Mouse (Mus musculus): ENCODE data around the gene Rbm20. TPM values are rescaled to one million over a fixed set of nuclear protein-coding genes. Genes with fewer than 3 reads are reported as not detected.
A peak's percentile ranks its signal among the peaks of the same experiment; 100 is the strongest.

The Rbm20 gene
- polyA plus RNA-seq, 1 experiment from 2014 or later: 3.6 TPM

- no peaks in the 10 kb centered on the region for H3K9me3 ChIP-seq (ENCODE audit: control insufficient read depth, low read length)
- H3K27ac ChIP-seq (ENCODE audit: low read depth, low read length): no peak overlapping the region
- no peaks in the 10 kb centered on the region for H3K36me3 ChIP-seq (ENCODE audit: control insufficient read depth, insufficient read depth, low read length)
- H3K4me2 ChIP-seq (replicated peaks; ENCODE audit: low read depth, low read length): no peak overlapping the region
- H3K4me1 ChIP-seq (ENCODE audit: control insufficient read depth, insufficient read depth, low read length): no peaks in the 10 kb centered on the region
- no peak for ATAC-seq (ENCODE audit: low FRiP score, low TSS enrichment)
- 84% methylated on average over 4 of the region's 4 CpGs for WGBS
- no peaks in the 10 kb centered on the region for H3K27me3 ChIP-seq (ENCODE audit: control insufficient read depth, insufficient read depth, low read length)
- no peak overlapping the region for H3K4me3 ChIP-seq (ENCODE audit: low read length)
- no peak overlapping the region for H3K9ac ChIP-seq (ENCODE audit: low read depth, low read length)
Measured at GRCm38 (mm10) chr19:53869427-53870385, 192.6 kb downstream of the Rbm20 start.

- no peak overlapping the region for H3K4me2 ChIP-seq (replicated peaks; ENCODE audit: low read depth, low read length)
- ATAC-seq (ENCODE audit: low FRiP score, low TSS enrichment): no peak
- no peak overlapping the region for H3K4me3 ChIP-seq (ENCODE audit: low read length)
- no peaks in the 10 kb centered on the region for H3K9me3 ChIP-seq (ENCODE audit: control insufficient read depth, low read length)
- H3K27ac ChIP-seq (ENCODE audit: low read depth, low read length): no peak overlapping the region
- H3K36me3 ChIP-seq (ENCODE audit: control insufficient read depth, insufficient read depth, low read length): no peaks in the 10 kb centered on the region
- no peak overlapping the region for H3K9ac ChIP-seq (ENCODE audit: low read depth, low read length)
- H3K4me1 ChIP-seq (ENCODE audit: control insufficient read depth, insufficient read depth, low read length): no peaks in the 10 kb centered on the region
- WGBS: 57% methylated on average over 2 of the region's 2 CpGs
- no peaks in the 10 kb centered on the region for H3K27me3 ChIP-seq (ENCODE audit: control insufficient read depth, insufficient read depth, low read length)
Measured at GRCm38 (mm10) chr19:53870568-53870967, 193.5 kb downstream of the Rbm20 start.

- H3K27me3 ChIP-seq (ENCODE audit: control insufficient read depth, insufficient read depth, low read length): no peaks in the 10 kb centered on the region
- no peaks in the 10 kb centered on the region for H3K9me3 ChIP-seq (ENCODE audit: control insufficient read depth, low read length)
- H3K4me3 ChIP-seq (ENCODE audit: low read length): no peak overlapping the region
- WGBS: 60% methylated on average over 6 of the region's 6 CpGs
- H3K4me1 ChIP-seq (ENCODE audit: control insufficient read depth, insufficient read depth, low read length): no peaks in the 10 kb centered on the region
- ATAC-seq (ENCODE audit: low FRiP score, low TSS enrichment): no peak
- no peak overlapping the region for H3K27ac ChIP-seq (ENCODE audit: low read depth, low read length)
- H3K36me3 ChIP-seq (ENCODE audit: control insufficient read depth, insufficient read depth, low read length): no peaks in the 10 kb centered on the region
- no peak overlapping the region for H3K4me2 ChIP-seq (replicated peaks; ENCODE audit: low read depth, low read length)
- H3K9ac ChIP-seq (ENCODE audit: low read depth, low read length): no peak overlapping the region
Measured at GRCm38 (mm10) chr19:53871502-53871901, 194.4 kb downstream of the Rbm20 start.

DNA sequence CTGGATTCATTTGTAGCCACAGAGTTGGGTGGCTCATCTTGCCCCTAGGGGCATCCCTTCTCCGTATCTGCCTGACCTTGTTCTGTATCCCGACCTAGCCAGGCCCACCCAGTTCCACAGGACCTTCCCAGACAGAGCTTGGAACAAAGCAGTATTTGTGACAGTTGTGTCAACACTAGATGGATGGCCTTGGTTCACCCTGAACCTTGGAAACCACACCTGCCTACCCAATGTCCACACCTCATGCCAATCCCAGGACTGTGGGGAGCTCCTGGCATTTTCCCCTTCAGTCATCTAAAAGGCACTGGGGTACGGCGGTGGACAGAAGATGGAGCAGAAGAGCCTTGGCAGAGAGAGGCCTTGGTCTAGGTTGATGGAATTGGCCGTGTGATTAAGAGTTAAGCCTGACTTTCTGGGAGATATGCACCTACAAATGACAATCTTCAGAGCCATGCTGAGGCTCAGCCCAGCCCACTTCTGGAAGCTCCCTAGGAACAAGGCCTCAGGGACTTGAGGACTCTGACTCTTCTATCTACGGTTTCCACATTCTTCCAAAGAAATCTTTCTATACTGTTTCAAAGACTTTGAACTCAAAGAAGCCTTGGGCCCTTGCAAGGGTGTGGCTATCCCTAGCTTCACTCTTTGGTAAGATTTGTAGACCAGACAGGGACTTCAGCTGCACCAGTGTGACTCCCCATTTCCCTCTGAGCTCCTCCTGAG lies 196.0 kb downstream of the Rbm20 start:
- WGBS: 84% methylated on average over 6 of the region's 6 CpGs
- H3K36me3 ChIP-seq (ENCODE audit: control insufficient read depth, insufficient read depth, low read length): no peaks in the 10 kb centered on the region
- no peak overlapping the region for H3K4me3 ChIP-seq (ENCODE audit: low read length)
- no peaks in the 10 kb centered on the region for H3K4me1 ChIP-seq (ENCODE audit: control insufficient read depth, insufficient read depth, low read length)
- no peak overlapping the region for H3K9ac ChIP-seq (ENCODE audit: low read depth, low read length)
- H3K4me2 ChIP-seq (replicated peaks; ENCODE audit: low read depth, low read length): no peak overlapping the region
- no peaks in the 10 kb centered on the region for H3K9me3 ChIP-seq (ENCODE audit: control insufficient read depth, low read length)
- ATAC-seq (ENCODE audit: low FRiP score, low TSS enrichment): no peak
- H3K27ac ChIP-seq (ENCODE audit: low read depth, low read length): no peak overlapping the region
- no peaks in the 10 kb centered on the region for H3K27me3 ChIP-seq (ENCODE audit: control insufficient read depth, insufficient read depth, low read length)

DNA sequence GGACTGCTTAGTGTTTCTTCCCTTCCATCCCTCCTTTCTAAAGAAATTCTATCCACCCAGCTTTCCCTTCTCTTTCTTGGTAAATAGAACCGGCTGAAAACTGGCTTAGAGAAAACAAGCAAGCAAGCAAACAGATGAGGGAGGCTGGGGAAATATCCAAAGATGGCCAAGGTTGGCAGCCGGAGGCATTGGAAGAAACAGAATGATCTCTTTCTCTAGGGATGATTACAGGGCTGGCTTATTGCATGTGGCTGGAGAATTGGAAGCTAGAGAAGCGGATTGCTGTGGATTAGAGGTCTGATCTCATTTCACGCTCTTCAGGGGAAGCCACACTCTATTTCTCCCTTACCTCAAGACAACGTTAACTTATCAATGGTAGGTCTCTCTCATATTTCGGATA lies 198.1 kb downstream of the Rbm20 start:
- Histone ChIP-seq H3K27me3 (ENCODE audit: control insufficient read depth, insufficient read depth, low read length) (no peaks in the 10 kb centered on the region), H3K4me3 (ENCODE audit: low read length) (no peak overlapping the region), H3K36me3 (ENCODE audit: control insufficient read depth, insufficient read depth, low read length) (no peaks in the 10 kb centered on the region), H3K9ac (ENCODE audit: low read depth, low read length) (no peak overlapping the region), H3K27ac (ENCODE audit: low read depth, low read length) (no peak overlapping the region), H3K4me2 (replicated peaks; ENCODE audit: low read depth, low read length) (no peak overlapping the region), H3K4me1 (ENCODE audit: control insufficient read depth, insufficient read depth, low read length) (no peaks in the 10 kb centered on the region), H3K9me3 (ENCODE audit: control insufficient read depth, low read length) (no peaks in the 10 kb centered on the region)
- 75% methylated on average over 6 of the region's 6 CpGs for WGBS
- no peak for ATAC-seq (ENCODE audit: low FRiP score, low TSS enrichment)

DNA sequence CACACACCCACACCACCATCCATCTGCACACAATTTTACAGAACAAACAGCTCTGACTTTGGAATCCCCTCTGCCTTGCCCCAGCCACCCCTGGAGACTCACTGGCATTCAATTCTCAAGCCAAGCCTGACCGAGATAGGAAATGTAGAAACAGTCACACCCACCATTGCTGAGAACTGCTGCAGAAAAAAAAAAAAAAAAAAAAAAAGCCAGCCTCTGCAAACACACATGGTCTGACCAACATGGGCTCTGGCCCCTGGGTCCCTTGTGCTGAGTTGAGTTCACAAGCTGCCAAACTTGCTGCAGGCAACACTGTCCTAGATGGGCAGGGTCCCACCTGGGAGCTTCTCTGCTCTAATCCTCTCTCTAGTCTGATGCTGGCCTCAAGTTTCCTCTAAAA lies 200.7 kb downstream of the Rbm20 start:
- H3K9ac ChIP-seq (ENCODE audit: low read depth, low read length): no peak overlapping the region
- no peak for ATAC-seq (ENCODE audit: low FRiP score, low TSS enrichment)
- H3K4me2 ChIP-seq (replicated peaks; ENCODE audit: low read depth, low read length): no peak overlapping the region
- no peaks in the 10 kb centered on the region for H3K36me3 ChIP-seq (ENCODE audit: control insufficient read depth, insufficient read depth, low read length)
- H3K9me3 ChIP-seq (ENCODE audit: control insufficient read depth, low read length): no peaks in the 10 kb centered on the region
- H3K27me3 ChIP-seq (ENCODE audit: control insufficient read depth, insufficient read depth, low read length): no peaks in the 10 kb centered on the region
- WGBS: 76% methylated on average over 1 of the region's 1 CpGs
- H3K4me1 ChIP-seq (ENCODE audit: control insufficient read depth, insufficient read depth, low read length): no peaks in the 10 kb centered on the region
- H3K4me3 ChIP-seq (ENCODE audit: low read length): no peak overlapping the region
- no peak overlapping the region for H3K27ac ChIP-seq (ENCODE audit: low read depth, low read length)

GRCm38 (mm10) chr19:53880460-53880859 lies 203.4 kb downstream of the Rbm20 start:
- Histone ChIP-seq H3K9me3 (ENCODE audit: control insufficient read depth, low read length) (no peaks in the 10 kb centered on the region), H3K36me3 (ENCODE audit: control insufficient read depth, insufficient read depth, low read length) (no peaks in the 10 kb centered on the region), H3K4me3 (ENCODE audit: low read length) (no peak overlapping the region), H3K27me3 (ENCODE audit: control insufficient read depth, insufficient read depth, low read length) (no peaks in the 10 kb centered on the region), H3K9ac (ENCODE audit: low read depth, low read length) (no peak overlapping the region), H3K4me1 (ENCODE audit: control insufficient read depth, insufficient read depth, low read length) (no peaks in the 10 kb centered on the region), H3K27ac (ENCODE audit: low read depth, low read length) (no peak overlapping the region), H3K4me2 (replicated peaks; ENCODE audit: low read depth, low read length) (no peak overlapping the region)
- 86% methylated on average over 1 of the region's 1 CpGs for WGBS
- ATAC-seq (ENCODE audit: low FRiP score, low TSS enrichment): no peak

DNA sequence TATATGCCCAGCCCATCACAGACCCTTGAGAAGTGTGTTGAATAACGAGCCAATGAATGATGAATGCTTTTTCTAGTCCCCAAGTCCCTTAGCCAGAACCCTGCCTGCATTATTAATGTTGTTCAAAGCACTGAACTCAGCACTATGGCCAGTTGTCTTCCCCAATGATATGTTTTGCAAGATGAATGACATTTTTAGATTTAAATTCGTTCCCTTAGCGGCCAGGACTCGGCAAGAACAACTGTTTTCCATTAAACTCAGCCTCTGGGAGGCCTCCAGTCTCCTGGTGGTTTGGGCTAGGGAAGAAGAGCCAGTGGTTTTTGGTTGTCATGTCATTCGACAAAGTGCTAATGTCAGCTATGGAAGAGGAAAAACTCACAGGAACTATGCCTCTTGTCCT lies 204.7 kb downstream of the Rbm20 start:
- ATAC-seq (ENCODE audit: low FRiP score, low TSS enrichment): no peak
- H3K27me3 ChIP-seq (ENCODE audit: control insufficient read depth, insufficient read depth, low read length): no peaks in the 10 kb centered on the region
- H3K9ac ChIP-seq (ENCODE audit: low read depth, low read length): no peak overlapping the region
- H3K9me3 ChIP-seq (ENCODE audit: control insufficient read depth, low read length): no peaks in the 10 kb centered on the region
- 58% methylated on average over 5 of the region's 5 CpGs for WGBS
- H3K4me2 ChIP-seq (replicated peaks; ENCODE audit: low read depth, low read length): no peak overlapping the region
- H3K36me3 ChIP-seq (ENCODE audit: control insufficient read depth, insufficient read depth, low read length): no peaks in the 10 kb centered on the region
- no peaks in the 10 kb centered on the region for H3K4me1 ChIP-seq (ENCODE audit: control insufficient read depth, insufficient read depth, low read length)
- H3K4me3 ChIP-seq (ENCODE audit: low read length): no peak overlapping the region
- H3K27ac ChIP-seq (ENCODE audit: low read depth, low read length): no peak overlapping the region

- H3K27me3 ChIP-seq (ENCODE audit: control insufficient read depth, insufficient read depth, low read length): no peaks in the 10 kb centered on the region
- no peak overlapping the region for H3K27ac ChIP-seq (ENCODE audit: low read depth, low read length)
- no peaks in the 10 kb centered on the region for H3K36me3 ChIP-seq (ENCODE audit: control insufficient read depth, insufficient read depth, low read length)
- H3K4me1 ChIP-seq (ENCODE audit: control insufficient read depth, insufficient read depth, low read length): no peaks in the 10 kb centered on the region
- ATAC-seq (ENCODE audit: low FRiP score, low TSS enrichment): peak; percentile 66; the same call in 1 of the 2 replicates
- no peak overlapping the region for H3K9ac ChIP-seq (ENCODE audit: low read depth, low read length)
- H3K9me3 ChIP-seq (ENCODE audit: control insufficient read depth, low read length): no peaks in the 10 kb centered on the region
- 29% methylated on average over 10 of the region's 10 CpGs for WGBS
- H3K4me3 ChIP-seq (ENCODE audit: low read length): no peak overlapping the region
- no peak overlapping the region for H3K4me2 ChIP-seq (replicated peaks; ENCODE audit: low read depth, low read length)
Measured at GRCm38 (mm10) chr19:53885450-53885849, 208.3 kb downstream of the Rbm20 start.

All from kidney, embryonic 14.5 days (tissue).